Mouse (Mus musculus): Measurements from ENCODE around the gene Slc43a2. TPM values are rescaled to one million over a fixed set of nuclear protein-coding genes. Genes with fewer than 3 reads are reported as not detected.

The Slc43a2 gene
- polyA plus RNA-seq, 1 experiment, result 148 TPM

DNA sequence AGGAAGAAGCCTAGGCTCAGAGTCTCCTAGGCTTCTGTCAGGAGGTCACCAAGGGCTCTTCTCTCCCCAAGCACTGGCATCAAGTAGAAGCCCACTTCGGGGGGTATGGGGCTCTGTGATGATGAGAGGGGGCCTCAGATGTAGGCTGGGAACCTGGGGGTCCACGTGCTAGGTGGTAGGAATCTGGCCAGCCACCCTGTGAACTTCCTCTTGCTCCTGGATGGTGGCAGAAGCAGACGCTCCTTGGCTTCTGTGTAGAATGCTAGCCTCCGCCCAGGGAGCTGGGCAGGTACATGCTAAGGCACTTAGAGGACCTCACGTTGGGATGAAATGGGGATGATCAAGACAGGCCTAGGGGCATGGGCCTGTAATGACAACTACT is 29.9 kb downstream of the Slc43a2 start:
- DNase-seq, result no peak
- WGBS, result 83% methylated on average over 5 of the region's 5 CpGs
- H3K36me3 ChIP-seq (ENCODE audit: control insufficient read depth, insufficient read depth, low read length), result no peaks in the 10 kb centered on the region; the same call in 1 of the 2 replicates
- H3K4me3 ChIP-seq (ENCODE audit: insufficient read depth, low read depth, low read length), result no peak overlapping the region
- H3K27ac ChIP-seq (ENCODE audit: insufficient read depth, low read depth, low read length), result no peak overlapping the region
- no peaks in the 10 kb centered on the region for H3K27me3 ChIP-seq (replicated peaks; ENCODE audit: control insufficient read depth, insufficient read depth, low read length)
- peaks cover 3% of the 10 kb centered on the region; the same call in 1 of the 2 replicates for H3K4me1 ChIP-seq (ENCODE audit: control insufficient read depth, insufficient read depth, low read length)
- TF ChIP-seq POLR2A (IDR thresholded peaks at IDR 0.05; ENCODE audit: low read depth, low read length) (no peak), CTCF (conservative IDR thresholded peaks at IDR 0.05; ENCODE audit: insufficient read depth, insufficient read length, low read depth, low read length) (no peak)

DNA sequence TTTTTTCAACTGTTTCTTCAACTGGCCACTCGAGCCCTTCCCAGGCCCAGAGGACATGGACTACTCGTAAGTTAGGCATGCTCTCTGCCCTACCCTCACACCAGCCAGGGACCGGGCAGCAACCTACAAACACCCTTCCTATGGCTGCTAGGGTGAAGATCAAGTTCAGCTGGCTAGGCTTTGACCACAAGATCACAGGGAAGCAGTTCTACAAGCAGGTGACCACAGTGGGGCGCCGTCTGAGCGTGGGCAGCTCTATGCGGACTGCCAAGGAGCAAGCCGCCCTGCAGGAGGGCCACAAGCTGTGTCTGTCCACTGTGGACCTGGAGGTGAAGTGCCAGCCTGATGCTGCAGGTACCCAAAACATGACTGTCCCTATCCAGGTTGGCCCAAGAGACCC is 31.3 kb downstream of the Slc43a2 start:
- no peaks in the 10 kb centered on the region for H3K27me3 ChIP-seq (replicated peaks; ENCODE audit: control insufficient read depth, insufficient read depth, low read length)
- whole genome bisulfite sequencing, result 88% methylated on average over 8 of the region's 8 CpGs
- H3K4me1 ChIP-seq (ENCODE audit: control insufficient read depth, insufficient read depth, low read length), result peaks cover 3% of the 10 kb centered on the region; the same call in 1 of the 2 replicates

GRCm38 (mm10) chr11:75563851-75564548 is 32.5 kb downstream of the Slc43a2 start:
- peaks cover 10% of the 10 kb centered on the region for H3K4me1 ChIP-seq (ENCODE audit: control insufficient read depth, insufficient read depth, low read length)
- H3K4me3 ChIP-seq (ENCODE audit: insufficient read depth, low read depth, low read length), result no peak overlapping the region
- H3K36me3 ChIP-seq (ENCODE audit: control insufficient read depth, insufficient read depth, low read length), result no peaks in the 10 kb centered on the region; the same call in 1 of the 2 replicates
- H3K27ac ChIP-seq (ENCODE audit: insufficient read depth, low read depth, low read length), result peak overlapping the region; percentile 19; the same call in 1 of the 2 replicates
- TF ChIP-seq POLR2A (IDR thresholded peaks at IDR 0.05; ENCODE audit: low read depth, low read length) (no peak), CTCF (conservative IDR thresholded peaks at IDR 0.05; ENCODE audit: insufficient read depth, insufficient read length, low read depth, low read length) (no peak)
- no peaks in the 10 kb centered on the region for H3K27me3 ChIP-seq (replicated peaks; ENCODE audit: control insufficient read depth, insufficient read depth, low read length)
- WGBS, result 54% methylated on average over 18 of the region's 18 CpGs
- DNase-seq, result no peak

More for the DNA sequence above, 31.3 kb downstream of the Slc43a2 start:
- TF ChIP-seq POLR2A (IDR thresholded peaks at IDR 0.05; ENCODE audit: low read depth, low read length) (no peak), CTCF (conservative IDR thresholded peaks at IDR 0.05; ENCODE audit: insufficient read depth, insufficient read length, low read depth, low read length) (no peak)
- H3K27ac ChIP-seq (ENCODE audit: insufficient read depth, low read depth, low read length), result no peak overlapping the region
- no peak overlapping the region for H3K4me3 ChIP-seq (ENCODE audit: insufficient read depth, low read depth, low read length)
- no peak for DNase-seq
- H3K36me3 ChIP-seq (ENCODE audit: control insufficient read depth, insufficient read depth, low read length), result no peaks in the 10 kb centered on the region; the same call in 1 of the 2 replicates

- peaks cover 10% of the 10 kb centered on the region for H3K4me1 ChIP-seq (ENCODE audit: control insufficient read depth, insufficient read depth, low read length)
- TF ChIP-seq CTCF (conservative IDR thresholded peaks at IDR 0.05; ENCODE audit: insufficient read depth, insufficient read length, low read depth, low read length), result no peak
- DNase-seq, result peak; percentile 57
- H3K36me3 ChIP-seq (ENCODE audit: control insufficient read depth, insufficient read depth, low read length), result no peaks in the 10 kb centered on the region; the same call in 1 of the 2 replicates
- H3K27ac ChIP-seq (ENCODE audit: insufficient read depth, low read depth, low read length), result no peak overlapping the region
- no peak overlapping the region for H3K4me3 ChIP-seq (ENCODE audit: insufficient read depth, low read depth, low read length)
- WGBS, result 45% methylated on average over 2 of the region's 2 CpGs
- H3K27me3 ChIP-seq (replicated peaks; ENCODE audit: control insufficient read depth, insufficient read depth, low read length), result no peaks in the 10 kb centered on the region
These were observed 34.4 kb downstream of the Slc43a2 start for GRCm38 (mm10) chr11:75565849-75566248.

- no peak for DNase-seq
- Histone ChIP-seq H3K27me3 (replicated peaks; ENCODE audit: control insufficient read depth, insufficient read depth, low read length) (no peaks in the 10 kb centered on the region), H3K36me3 (ENCODE audit: control insufficient read depth, insufficient read depth, low read length) (no peaks in the 10 kb centered on the region; the same call in 1 of the 2 replicates), H3K4me1 (ENCODE audit: control insufficient read depth, insufficient read depth, low read length) (peaks cover 10% of the 10 kb centered on the region), H3K27ac (ENCODE audit: insufficient read depth, low read depth, low read length) (no peak overlapping the region), H3K4me3 (ENCODE audit: insufficient read depth, low read depth, low read length) (no peak overlapping the region)
- no peak for TF ChIP-seq POLR2A (IDR thresholded peaks at IDR 0.05; ENCODE audit: low read depth, low read length)
- no peak for TF ChIP-seq CTCF (conservative IDR thresholded peaks at IDR 0.05; ENCODE audit: insufficient read depth, insufficient read length, low read depth, low read length)
- WGBS, result 74% methylated on average over 13 of the region's 13 CpGs
These were observed 35.0 kb downstream of the Slc43a2 start for GRCm38 (mm10) chr11:75566276-75567196.

GRCm38 (mm10) chr11:75567346-75568114 is 36.0 kb downstream of the Slc43a2 start:
- Histone ChIP-seq H3K4me1 (ENCODE audit: control insufficient read depth, insufficient read depth, low read length) (peaks cover 10% of the 10 kb centered on the region), H3K36me3 (ENCODE audit: control insufficient read depth, insufficient read depth, low read length) (no peaks in the 10 kb centered on the region; the same call in 1 of the 2 replicates), H3K27ac (ENCODE audit: insufficient read depth, low read depth, low read length) (no peak overlapping the region), H3K27me3 (replicated peaks; ENCODE audit: control insufficient read depth, insufficient read depth, low read length) (no peaks in the 10 kb centered on the region), H3K4me3 (ENCODE audit: insufficient read depth, low read depth, low read length) (no peak overlapping the region)
- no peak for DNase-seq
- no peak for TF ChIP-seq CTCF (conservative IDR thresholded peaks at IDR 0.05; ENCODE audit: insufficient read depth, insufficient read length, low read depth, low read length)
- no peak for TF ChIP-seq POLR2A (IDR thresholded peaks at IDR 0.05; ENCODE audit: low read depth, low read length)
- 38% methylated on average over 9 of the region's 9 CpGs for WGBS

Data from kidney, adult 2 months (tissue).